Mouse (Mus musculus): ENCODE measurements around the gene Fgfr2. TPM values are rescaled to one million over a fixed set of nuclear protein-coding genes. Genes with fewer than 3 reads are reported as not detected.

Gene Fgfr2
- polyA plus RNA-seq, 1 experiment from 2014 or later = not detected

Other genes starting within 250 kb of the Fgfr2 start
- gene Zranb1, start 192.2 kb downstream of the Fgfr2 start, polyA plus RNA-seq (2017; shearing (Covaris generic)) = 6.3 TPM
- 2.6 TPM for gene Ctbp2, start 1.0 kb upstream of the Fgfr2 start, polyA plus RNA-seq (2017; shearing (Covaris generic))

Data from CD4-positive, CD25-positive, alpha-beta regulatory T cell, adult 9 weeks (primary cell).